Mouse (Mus musculus): ENCODE data around the gene Vmn2r-ps130. TPM values are rescaled to one million over a fixed set of nuclear protein-coding genes. Genes with fewer than 3 reads are reported as not detected.
"Not testable (repeated sequence)": the region's sequence is repeated elsewhere in the genome, so short reads cannot be mapped to it uniquely, and the experiment has no call there.

Gene Vmn2r-ps130
- not detected for polyA plus RNA-seq (2017; shearing (Covaris generic))

GRCm38 (mm10) chr17:23060866-23061265 lies at the start of gene Vmn2r-ps130:
TSS of gene Vmn2r-ps130 (plus strand) at chr17:23061166.
- not testable (repeated sequence) for ATAC-seq

Other genes with a start within 250 kb of the Vmn2r-ps130 start
- gene Zfp945, start 194.0 kb upstream of the Vmn2r-ps130 start, polyA plus RNA-seq (2017; shearing (Covaris generic)): 10 to 100 TPM; 15.9 to 26.6 (median 21.0) TPM
- gene Vmn2r113, start 118.2 kb upstream of the Vmn2r-ps130 start, polyA plus RNA-seq (2017; shearing (Covaris generic)): not detected
- 10 to 100 TPM in 1 of 3 experiments, 1 to 10 TPM in 2; 8.7 to 20.3 (median 9.2) TPM for gene Zfp40, start 132.1 kb downstream of the Vmn2r-ps130 start, polyA plus RNA-seq (2017; shearing (Covaris generic))

Measured in inflammation-experienced regulatory T-cells, adult 6 months (primary cell).